Mouse (Mus musculus) embryonic facial prominence, embryonic 13.5 days (tissue): ENCODE data around the gene Gm48552. TPM values are rescaled to one million over a fixed set of nuclear protein-coding genes. Genes with fewer than 3 reads are reported as not detected.
A peak's percentile ranks its signal among the peaks of the same experiment; 100 is the strongest.

ENCODE experiments used
- ATAC-seq: fragments of 200-750 bp; cut with Nextera tagmentation; 2 replicates; pipeline ENCODE4 v1.8.0; 2017; ENCODE audit warnings: low read depth; ENCODE audit not compliant: insufficient number of reproducible peaks, insufficient read depth, low FRiP score, low TSS enrichment
- H3K27ac ChIP-seq: fragments of 300-500 bp; sonication (generic); 2 replicates; pipeline ENCODE4 v1.5.1; 2015; ENCODE audit warnings: moderate library complexity, mild to moderate bottlenecking, inconsistent platforms
- H3K27me3 ChIP-seq: fragments of 300-500 bp; sonication (generic); 2 replicates; pipeline ENCODE4 v1.6.1; 2015; ENCODE audit warnings: mild to moderate bottlenecking, inconsistent platforms
- H3K36me3 ChIP-seq: fragments of 300-500 bp; sonication (generic); 2 replicates; pipeline ENCODE4 v1.6.1; 2015; ENCODE audit warnings: mild to moderate bottlenecking, inconsistent platforms
- H3K4me1 ChIP-seq: fragments of 300-500 bp; sonication (generic); 2 replicates; pipeline ENCODE4 v1.6.1; 2015; ENCODE audit warnings: inconsistent platforms
- H3K4me2 ChIP-seq: fragments of 300-500 bp; sonication (generic); 2 replicates; pipeline ENCODE4 v1.6.1; 2015; ENCODE audit warnings: moderate library complexity, mild to moderate bottlenecking, inconsistent platforms
- H3K4me3 ChIP-seq: fragments of 300-500 bp; sonication (generic); 2 replicates; pipeline ENCODE4 v1.5.1; 2015; ENCODE audit warnings: mild to moderate bottlenecking, inconsistent platforms
- H3K9ac ChIP-seq: fragments of 300-500 bp; sonication (generic); 2 replicates; pipeline ENCODE4 v1.6.1; 2015; ENCODE audit warnings: mild to moderate bottlenecking, inconsistent platforms
- H3K9me3 ChIP-seq: fragments of 300-500 bp; sonication (generic); 2 replicates; pipeline ENCODE4 v1.6.1; 2016; ENCODE audit warnings: inconsistent platforms
- WGBS: fragments of 180-500 bp; shearing (Covaris S2); methylation state at CpG from one replicate; pipeline ENCODE4 v1.1.7; 2015; ENCODE audit warnings: mixed read lengths; 5-methylcytosine and 5-hydroxymethylcytosine counted together
- microRNA-seq: library from miRNA; unstranded; fragments of <30 nt; microRNA quantifications from one replicate; pipeline ENCODE4, GENCODE M21; 2016
- polyA plus RNA-seq: library from polyadenylated mRNA; unstranded; fragments of >200 nt; fragmentation: Nextera tagmentation; extraction: Ambion mirVana; gene quantifications from 2 replicates; pipeline ENCODE4 v1.2.1, GENCODE M21; 2015

Gene Gm48552
- polyA plus RNA-seq, 1 experiment from 2014 or later, result 1.2 TPM

- Histone ChIP-seq H3K27ac (no peak overlapping the region), H3K27me3 (peaks cover 20% of the 10 kb centered on the region), H3K4me3 (peak overlapping the region; percentile 74), H3K36me3 (no peaks in the 10 kb centered on the region), H3K4me2 (peak overlapping the region; percentile 89), H3K4me1 (peaks cover 44% of the 10 kb centered on the region), H3K9ac (no peak overlapping the region), H3K9me3 (no peaks in the 10 kb centered on the region)
- ATAC-seq, result no peak
- WGBS, result 15% methylated on average over 15 of the region's 15 CpGs
Observed at GRCm38 (mm10) chr10:81431526-81432168, 42.8 kb downstream of the Gm48552 start.

GRCm38 (mm10) chr10:81432169-81432867, 43.5 kb downstream of the Gm48552 start:
- peak overlapping the region; percentile 58 for H3K4me2 ChIP-seq
- no peak overlapping the region for H3K27ac ChIP-seq
- peaks cover 41% of the 10 kb centered on the region for H3K4me1 ChIP-seq
- no peaks in the 10 kb centered on the region for H3K9me3 ChIP-seq
- WGBS, result 62% methylated on average over 21 of the region's 21 CpGs
- H3K9ac ChIP-seq, result no peak overlapping the region
- H3K27me3 ChIP-seq, result peaks cover 17% of the 10 kb centered on the region
- H3K36me3 ChIP-seq, result no peaks in the 10 kb centered on the region
- ATAC-seq, result no peak
- H3K4me3 ChIP-seq, result peak overlapping the region; percentile 27; the same call in 1 of the 2 replicates

GRCm38 (mm10) chr10:81432868-81433262, 44.1 kb downstream of the Gm48552 start:
- Histone ChIP-seq H3K27me3 (peaks cover 12% of the 10 kb centered on the region), H3K9me3 (no peaks in the 10 kb centered on the region), H3K4me3 (peak overlapping the region; percentile 27), H3K9ac (peak overlapping the region; percentile 51; the same call in 1 of the 2 replicates), H3K36me3 (no peaks in the 10 kb centered on the region), H3K27ac (no peak overlapping the region), H3K4me1 (peaks cover 39% of the 10 kb centered on the region), H3K4me2 (peak overlapping the region; percentile 58)
- 5% methylated on average over 17 of the region's 17 CpGs for WGBS
- peak; percentile 80 for ATAC-seq

- Histone ChIP-seq H3K27me3 (peaks cover 3% of the 10 kb centered on the region; the same call in 1 of the 2 replicates), H3K27ac (no peak overlapping the region), H3K36me3 (no peaks in the 10 kb centered on the region), H3K4me3 (0 out of 2 replicates have a peak overlapping the region, but pooled peaks have one; percentile 27), H3K4me1 (peaks cover 39% of the 10 kb centered on the region), H3K4me2 (peak overlapping the region; percentile 58), H3K9me3 (no peaks in the 10 kb centered on the region), H3K9ac (peak overlapping the region; percentile 51; the same call in 1 of the 2 replicates)
- 77% methylated on average over 26 of the region's 26 CpGs for WGBS
- no peak for ATAC-seq
Observed at GRCm38 (mm10) chr10:81433541-81434289, 44.9 kb downstream of the Gm48552 start.

GRCm38 (mm10) chr10:81434361-81435263, 45.8 kb downstream of the Gm48552 start:
- no peaks in the 10 kb centered on the region for H3K9me3 ChIP-seq
- H3K27ac ChIP-seq, result no peak overlapping the region
- no peaks in the 10 kb centered on the region for H3K36me3 ChIP-seq
- WGBS, result 65% methylated on average over 15 of the region's 15 CpGs
- peak overlapping the region; percentile 8; the same call in 1 of the 2 replicates for H3K9ac ChIP-seq
- ATAC-seq, result no peak
- H3K4me3 ChIP-seq, result no peak overlapping the region
- H3K27me3 ChIP-seq, result no peaks in the 10 kb centered on the region
- H3K4me2 ChIP-seq, result no peak overlapping the region
- H3K4me1 ChIP-seq, result peaks cover 32% of the 10 kb centered on the region

GRCm38 (mm10) chr10:81435436-81435835, 46.6 kb downstream of the Gm48552 start:
- Histone ChIP-seq H3K27ac (no peak overlapping the region), H3K4me2 (no peak overlapping the region), H3K9me3 (no peaks in the 10 kb centered on the region), H3K36me3 (no peaks in the 10 kb centered on the region), H3K27me3 (no peaks in the 10 kb centered on the region), H3K4me1 (peaks cover 30% of the 10 kb centered on the region), H3K4me3 (no peak overlapping the region), H3K9ac (peak overlapping the region; percentile 8; the same call in 1 of the 2 replicates)
- ATAC-seq, result no peak
- 80% methylated on average over 3 of the region's 3 CpGs for whole genome bisulfite sequencing

Small RNA genes lying within 50 kb of the gene (microRNA-seq; reads per million reads assigned to microRNA genes)
- gene Mir1191b (not detected), gene Mir6913 (not detected)

Other genes starting within 250 kb of the Gm48552 start
- gene Pias4, start 221.1 kb upstream of the Gm48552 start, polyA plus RNA-seq, result 58.1 and 60.9 TPM in 2 replicates
- gene Eef2, start 212.4 kb upstream of the Gm48552 start, polyA plus RNA-seq, result 622 and 633 TPM in 2 replicates
- gene Dapk3, start 206.0 kb upstream of the Gm48552 start, polyA plus RNA-seq, result 57.1 and 60.1 TPM in 2 replicates
- not detected in 2 replicates for gene 4930442H23Rik, start 205.2 kb upstream of the Gm48552 start, polyA plus RNA-seq
- gene Nmrk2, start 187.0 kb upstream of the Gm48552 start, polyA plus RNA-seq, result not detected in 2 replicates
- 1.3 and 1.8 TPM in 2 replicates for gene Atcay, start 158.2 kb upstream of the Gm48552 start, polyA plus RNA-seq
- gene Zfr2, start 155.8 kb upstream of the Gm48552 start, polyA plus RNA-seq, result 11.8 and 12.0 TPM in 2 replicates
- 7.0 and 7.4 TPM in 2 replicates for gene Matk, start 136.1 kb upstream of the Gm48552 start, polyA plus RNA-seq
- gene Mrpl54, start 122.1 kb upstream of the Gm48552 start, polyA plus RNA-seq, result 197 and 202 TPM in 2 replicates
- gene Apba3, start 122.0 kb upstream of the Gm48552 start, polyA plus RNA-seq, result 61.9 and 67.9 TPM in 2 replicates
- 5.0 and 7.2 TPM in 2 replicates for gene Tjp3, start 97.4 kb upstream of the Gm48552 start, polyA plus RNA-seq
- 56.0 and 57.6 TPM in 2 replicates for gene Pip5k1c, start 96.0 kb upstream of the Gm48552 start, polyA plus RNA-seq
- 43.2 and 46.9 TPM in 2 replicates for gene Cactin, start 67.9 kb upstream of the Gm48552 start, polyA plus RNA-seq
- gene Tbxa2r, start 60.3 kb upstream of the Gm48552 start, polyA plus RNA-seq, result 7.1 and 7.3 TPM in 2 replicates
- gene Gipc3, start 45.7 kb upstream of the Gm48552 start, polyA plus RNA-seq, result 0.13 TPM in 1 of 2 replicates, not detected in the other
- 109 and 113 TPM in 2 replicates for gene Hmg20b, start 38.5 kb upstream of the Gm48552 start, polyA plus RNA-seq
- 10.7 and 11.0 TPM in 2 replicates for gene Mfsd12, start 31.5 kb upstream of the Gm48552 start, polyA plus RNA-seq
- gene 4930404N11Rik, start 23.2 kb upstream of the Gm48552 start, polyA plus RNA-seq, result 1.0 and 1.2 TPM in 2 replicates
- gene Fzr1, start 10.5 kb upstream of the Gm48552 start, polyA plus RNA-seq, result 102 and 119 TPM in 2 replicates
- gene Dohh, start 4.6 kb upstream of the Gm48552 start, polyA plus RNA-seq, result 67.8 and 71.8 TPM in 2 replicates
- gene Gm48551, start 4.5 kb upstream of the Gm48552 start, polyA plus RNA-seq, result 4.1 and 5.0 TPM in 2 replicates
- 3.1 and 7.1 TPM in 2 replicates for gene Smim24, start 4.0 kb downstream of the Gm48552 start, polyA plus RNA-seq
- 87.0 and 96.1 TPM in 2 replicates for gene Nfic, start 66.6 kb downstream of the Gm48552 start, polyA plus RNA-seq
- gene Celf5, start 93.7 kb downstream of the Gm48552 start, polyA plus RNA-seq, result 2.1 and 2.5 TPM in 2 replicates
- 82.3 and 87.9 TPM in 2 replicates for gene Ncln, start 107.4 kb downstream of the Gm48552 start, polyA plus RNA-seq
- gene S1pr4, start 111.1 kb downstream of the Gm48552 start, polyA plus RNA-seq, result 0.25 and 0.31 TPM in 2 replicates
- gene Gna15, start 135.2 kb downstream of the Gm48552 start, polyA plus RNA-seq, result 2.0 and 2.1 TPM in 2 replicates
- 84.2 and 90.1 TPM in 2 replicates for gene Gna11, start 156.2 kb downstream of the Gm48552 start, polyA plus RNA-seq
- 464 and 465 TPM in 2 replicates for gene Aes, start 170.5 kb downstream of the Gm48552 start, polyA plus RNA-seq
- 63.4 and 71.4 TPM in 2 replicates for gene Tle2, start 185.6 kb downstream of the Gm48552 start, polyA plus RNA-seq
- 12.8 and 17.2 TPM in 2 replicates for gene Tle6, start 212.1 kb downstream of the Gm48552 start, polyA plus RNA-seq
- gene BC025920, start 217.3 kb downstream of the Gm48552 start, polyA plus RNA-seq, result 1.3 and 2.0 TPM in 2 replicates
- 52.7 and 54.9 TPM in 2 replicates for gene Sirt6, start 238.8 kb downstream of the Gm48552 start, polyA plus RNA-seq
- 13.6 and 14.5 TPM in 2 replicates for gene Ankrd24, start 239.5 kb downstream of the Gm48552 start, polyA plus RNA-seq